Mouse (Mus musculus) small intestine, adult 2 months (tissue): ENCODE results near the gene Add1.

ENCODE experiments used
- CTCF ChIP-seq: fragments of 200-500 bp; IDR thresholded peaks from 2 replicates; pipeline ENCODE4 v1.5.1; 2012; ENCODE audit warnings: low read depth, mild to moderate bottlenecking, control low read depth, inconsistent platforms, low read length, moderate library complexity, mixed read lengths; ENCODE audit not compliant: insufficient replicate concordance, insufficient read length; ENCODE audit errors: extremely low read depth
- POLR2A ChIP-seq: fragments of 200-500 bp; IDR thresholded peaks from 2 replicates; pipeline ENCODE4 v1.6.1; 2012; ENCODE audit warnings: low read depth, mild to moderate bottlenecking, control low read depth, inconsistent platforms, low read length, moderate library complexity

- TF ChIP-seq CTCF = no peak
- no peak for TF ChIP-seq POLR2A
These were observed 89.8 kb downstream of the Add1 start for GRCm38 (mm10) chr5:34663231-34663630.
